Mouse (Mus musculus) neural tube, embryonic 11.5 days (tissue): ENCODE data around the gene Tpsg1. TPM values are rescaled to one million over a fixed set of nuclear protein-coding genes. Genes with fewer than 3 reads are reported as not detected.

Experiments used
- polyA plus RNA-seq: library from polyadenylated mRNA; unstranded; fragments of >200 nt; fragmentation: Nextera tagmentation; extraction: Ambion mirVana; gene quantifications from 2 replicates; pipeline ENCODE4 v1.2.1, GENCODE M21; 2014

Tpsg1 gene
- polyA plus RNA-seq, 1 experiment from 2014 or later, result 0.37 TPM

Other genes starting within 250 kb of the Tpsg1 start
- not detected in 2 replicates for gene Ptx4, start 248.5 kb upstream of the Tpsg1 start, polyA plus RNA-seq
- gene Clcn7, start 235.9 kb upstream of the Tpsg1 start, polyA plus RNA-seq, result 20.5 and 22.4 TPM in 2 replicates
- gene Ccdc154, start 206.8 kb upstream of the Tpsg1 start, polyA plus RNA-seq, result not detected in 2 replicates
- gene Gm38655, start 193.8 kb upstream of the Tpsg1 start, polyA plus RNA-seq, result not detected in 2 replicates
- gene BC003965, start 184.7 kb upstream of the Tpsg1 start, polyA plus RNA-seq, result 30.5 and 31.8 TPM in 2 replicates
- 5.6 and 6.9 TPM in 2 replicates for gene Unkl, start 180.9 kb upstream of the Tpsg1 start, polyA plus RNA-seq
- gene Gnptg, start 129.1 kb upstream of the Tpsg1 start, polyA plus RNA-seq, result 51.9 and 58.7 TPM in 2 replicates
- gene Tsr3, start 129.1 kb upstream of the Tpsg1 start, polyA plus RNA-seq, result 59.8 and 63.6 TPM in 2 replicates
- gene Baiap3, start 112.9 kb upstream of the Tpsg1 start, polyA plus RNA-seq, result 1.4 and 1.8 TPM in 2 replicates
- gene Ube2i, start 94.7 kb upstream of the Tpsg1 start, polyA plus RNA-seq, result 774 and 803 TPM in 2 replicates
- 0.25 TPM in 1 of 2 replicates, not detected in the other for gene Prss34, start 70.9 kb upstream of the Tpsg1 start, polyA plus RNA-seq
- not detected in 2 replicates for gene Prss28, start 60.6 kb upstream of the Tpsg1 start, polyA plus RNA-seq
- gene Prss29, start 50.6 kb upstream of the Tpsg1 start, polyA plus RNA-seq, result not detected in 2 replicates
- not detected in 2 replicates for gene Tpsab1, start 23.7 kb upstream of the Tpsg1 start, polyA plus RNA-seq
- not detected in 2 replicates for gene Tpsb2, start 3.0 kb upstream of the Tpsg1 start, polyA plus RNA-seq
- gene Cacna1h, start 64.5 kb downstream of the Tpsg1 start, polyA plus RNA-seq, result 9.7 and 13.3 TPM in 2 replicates
- 0.25 and 0.46 TPM in 2 replicates for gene Tekt4, start 85.3 kb downstream of the Tpsg1 start, polyA plus RNA-seq
- gene Sstr5, start 128.0 kb downstream of the Tpsg1 start, polyA plus RNA-seq, result not detected in 2 replicates
- gene Sox8, start 201.4 kb downstream of the Tpsg1 start, polyA plus RNA-seq, result 6.5 and 9.1 TPM in 2 replicates
- gene Lmf1, start 209.8 kb downstream of the Tpsg1 start, polyA plus RNA-seq, result 23.6 and 23.9 TPM in 2 replicates